Mouse (Mus musculus) granulocyte monocyte progenitor cell, adult 5-6 weeks (primary cell): ENCODE data around the gene Slco2b1. TPM values are rescaled to one million over a fixed set of nuclear protein-coding genes. Genes with fewer than 3 reads are reported as not detected.

ENCODE experiments used
- ATAC-seq: replicated peaks from 2 replicates; pipeline ENCODE4 v1.8.0; 2016; ENCODE audit warnings: mild to moderate bottlenecking, moderate TSS enrichment, inconsistent platforms; ENCODE audit not compliant: poor library complexity, severe bottlenecking
- total RNA-seq, 2 experiments: library from RNA; stranded (forward) in 1 of 2; stranded (reverse) in 1 of 2; fragments of 200-712, 200-1000 nt in 1 of 2; fragments of >200 nt in 1 of 2; fragmentation: Nextera tagmentation in 1 of 2; gene quantifications; 2 replicates each; pipeline ENCODE4 v1.2.3; 2014 to 2017

Slco2b1 gene
- total RNA-seq, 2 experiments from 2014 or later = not detected

- peak; percentile 69 for ATAC-seq
Observed at GRCm38 (mm10) chr7:99659379-99660029, 51.6 kb downstream of the Slco2b1 start.

- no peak for ATAC-seq
Observed at GRCm38 (mm10) chr7:99654244-99654643, 56.9 kb downstream of the Slco2b1 start.

DNA sequence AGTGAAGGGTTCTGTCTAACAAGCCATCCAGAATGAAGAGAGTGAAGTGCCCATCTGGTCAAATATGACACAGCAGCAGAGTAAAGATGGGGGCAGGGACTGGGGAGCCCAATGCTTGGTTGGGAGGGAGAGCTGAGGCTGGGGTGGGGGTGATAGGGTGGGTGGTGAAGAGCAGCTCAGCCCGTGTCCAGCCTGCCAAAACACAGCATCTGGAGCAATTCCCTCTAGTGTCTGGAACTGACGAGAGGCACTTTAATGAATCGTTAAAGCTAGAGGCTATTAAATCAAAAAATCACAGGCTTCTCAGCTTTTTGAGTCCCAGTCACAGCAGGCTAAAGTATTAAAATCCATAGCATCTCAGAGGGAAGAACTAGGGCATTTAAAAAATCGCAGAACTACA, 61.6 kb downstream of the Slco2b1 start:
- no peak for ATAC-seq

DNA sequence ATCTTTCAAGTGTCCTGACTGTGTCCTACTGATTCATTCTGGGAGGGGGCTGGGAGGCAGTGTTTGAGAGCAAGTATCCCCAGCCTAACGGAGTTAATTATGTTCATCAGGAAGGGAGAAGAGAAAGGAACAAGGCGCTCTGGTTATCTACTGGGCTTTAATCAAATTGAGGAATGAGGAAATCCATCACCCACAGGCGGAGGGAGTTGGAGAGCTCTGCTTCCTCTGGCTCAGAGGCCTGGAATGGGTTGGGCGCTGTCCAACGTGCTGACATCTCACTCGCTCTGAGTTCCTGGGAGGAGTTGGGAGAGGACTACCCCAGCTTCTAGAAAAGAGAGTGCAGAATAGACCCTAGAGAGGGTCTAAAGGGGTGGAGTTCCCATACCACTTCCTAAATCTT, 62.5 kb downstream of the Slco2b1 start:
- ATAC-seq = 0 out of 2 replicates have a peak, but pooled peaks have one; percentile 37

- ATAC-seq = no peak
Observed at GRCm38 (mm10) chr7:99644701-99645100, 66.4 kb downstream of the Slco2b1 start.

- ATAC-seq = no peak
Observed at GRCm38 (mm10) chr7:99642078-99642477, 69.1 kb downstream of the Slco2b1 start.

GRCm38 (mm10) chr7:99641245-99641644, 69.9 kb downstream of the Slco2b1 start:
- ATAC-seq = no peak

DNA sequence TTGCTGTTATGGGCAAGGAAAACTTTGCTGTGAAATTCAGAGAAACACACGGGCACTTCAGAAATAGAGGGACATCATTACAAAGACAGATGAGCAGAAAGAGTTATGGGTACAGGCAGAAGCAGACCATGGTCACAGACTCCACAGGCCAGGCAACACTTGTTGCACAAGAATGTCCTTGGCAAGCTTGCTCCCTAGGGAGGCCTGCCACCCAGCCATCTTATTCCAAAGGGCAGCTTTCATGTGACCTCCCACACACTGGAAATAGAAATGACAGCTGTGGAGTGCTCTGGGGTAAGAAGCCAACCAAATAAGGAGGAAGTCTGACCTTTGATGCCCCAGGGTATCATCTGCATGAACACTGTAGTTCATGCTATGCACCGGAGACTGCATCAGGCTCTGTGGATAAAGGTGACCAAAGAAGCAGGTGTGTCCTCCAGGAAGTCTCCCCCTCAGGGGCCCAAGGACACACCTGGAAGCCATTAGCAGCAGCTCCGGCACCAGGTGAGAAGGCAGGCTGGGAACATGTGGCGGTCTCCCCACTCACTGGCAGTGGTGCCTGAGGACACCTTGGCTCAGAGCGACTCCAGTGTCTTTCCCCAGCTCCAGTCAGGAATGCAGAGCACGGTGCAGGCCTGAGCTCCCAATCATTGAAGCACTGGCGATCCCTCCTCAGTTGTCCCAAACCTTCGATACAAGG, 77.0 kb downstream of the Slco2b1 start:
- ATAC-seq = no peak

DNA sequence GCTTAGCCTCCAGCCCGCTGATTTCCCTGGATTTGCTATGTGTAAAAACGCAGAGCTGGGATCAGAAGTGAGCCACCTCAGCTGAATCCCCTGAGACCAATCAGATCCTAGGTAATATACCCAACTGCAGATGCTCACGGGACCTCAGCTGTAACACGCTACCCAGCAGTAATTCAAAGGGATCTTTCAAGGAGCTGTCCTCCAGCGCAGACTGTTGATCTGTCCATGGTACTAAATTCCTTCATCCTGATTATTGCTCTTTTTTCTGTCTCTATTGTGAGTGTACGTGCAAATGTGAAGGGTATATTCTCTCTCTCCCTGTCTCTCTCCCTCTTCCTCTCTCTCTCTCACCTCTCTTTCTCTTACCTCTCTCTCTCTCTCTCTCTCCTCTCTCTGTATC, 78.9 kb downstream of the Slco2b1 start:
- ATAC-seq = no peak

DNA sequence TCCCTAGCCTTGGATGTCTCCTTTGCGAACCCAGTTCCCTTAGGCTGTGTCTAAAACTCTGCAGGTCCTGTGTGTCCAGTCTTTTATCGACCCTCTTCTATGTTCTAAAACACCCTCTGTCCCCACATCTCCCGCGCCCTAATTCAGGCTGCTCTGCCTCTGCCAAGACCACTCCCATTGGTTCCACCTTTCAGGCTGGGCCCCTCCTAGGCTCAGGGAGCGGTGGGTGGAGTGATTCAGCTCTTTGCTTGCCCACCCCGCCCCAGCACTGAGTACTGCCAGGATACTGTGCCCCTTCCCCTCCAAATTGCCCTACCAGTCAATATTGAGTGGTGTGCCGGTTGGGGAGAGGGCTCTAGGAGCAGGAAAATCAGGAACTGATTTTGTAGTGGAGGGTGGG, 83.8 kb downstream of the Slco2b1 start:
- ATAC-seq = no peak

GRCm38 (mm10) chr7:99626376-99627270, 84.5 kb downstream of the Slco2b1 start, which contains the start of gene Tpbgl:
Tpbgl (minus strand) TSS chr7:99627103.
- ATAC-seq = no peak

DNA sequence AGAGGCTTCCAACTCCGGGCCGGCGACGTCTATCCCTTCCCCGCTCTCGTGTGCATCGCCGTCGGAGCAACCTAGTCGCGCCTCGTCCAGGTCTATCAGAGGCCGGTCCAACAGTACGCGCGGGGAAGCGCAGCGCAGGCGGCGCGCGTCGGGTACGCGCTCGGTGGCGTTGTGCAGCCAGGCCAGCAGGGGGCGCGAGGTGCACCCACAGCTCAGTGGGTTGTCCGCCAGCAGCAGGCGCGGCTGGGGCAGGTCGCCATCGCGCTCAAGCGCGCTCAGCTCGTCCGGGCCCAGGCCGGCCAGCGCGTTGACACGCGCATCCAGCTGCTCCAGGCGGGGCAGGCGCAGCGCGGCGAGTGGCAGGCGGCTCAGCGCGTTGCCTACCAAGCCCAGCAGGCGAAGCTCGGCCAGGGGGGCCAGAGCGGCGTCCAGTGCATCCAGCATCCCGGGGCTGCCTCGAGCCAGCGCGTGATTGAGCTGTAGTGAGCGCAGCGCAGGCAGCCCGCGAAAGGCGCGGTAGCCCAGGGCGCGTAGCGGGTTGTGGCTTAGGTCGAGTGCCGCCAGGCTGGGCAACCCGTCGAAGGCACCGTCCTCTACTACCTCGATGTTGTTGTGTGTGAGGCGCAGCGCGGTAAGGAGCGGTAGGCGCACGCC, 85.3 kb downstream of the Slco2b1 start:
- peak; percentile 86 for ATAC-seq

GRCm38 (mm10) chr7:99618860-99619259, 92.3 kb downstream of the Slco2b1 start:
- no peak for ATAC-seq

- no peak; the same call in 1 of the 2 replicates for ATAC-seq
Observed at GRCm38 (mm10) chr7:99618264-99618663, 92.9 kb downstream of the Slco2b1 start.

Other genes with a start within 250 kb of the Slco2b1 start
- not detected in 2 replicates for gene Klhl35, start 245.3 kb downstream of the Slco2b1 start, total RNA-seq (2014; fragmentation: Nextera tagmentation)
- 0.22 and 0.57 TPM in 2 replicates for gene Klhl35, start 245.3 kb downstream of the Slco2b1 start, total RNA-seq (2017)
- 1,410 and 1,463 TPM in 2 replicates for gene Rps3, start 227.6 kb downstream of the Slco2b1 start, total RNA-seq (2014; fragmentation: Nextera tagmentation)
- gene Rps3, start 227.6 kb downstream of the Slco2b1 start, total RNA-seq (2017) = 1,810 and 2,293 TPM in 2 replicates
- gene Arrb1, start 175.9 kb downstream of the Slco2b1 start, total RNA-seq (2014; fragmentation: Nextera tagmentation) = 35.3 and 40.1 TPM in 2 replicates
- gene Arrb1, start 175.9 kb downstream of the Slco2b1 start, total RNA-seq (2017) = 24.1 and 36.6 TPM in 2 replicates
- gene Tpbgl, start 84.2 kb downstream of the Slco2b1 start, total RNA-seq (2014; fragmentation: Nextera tagmentation) = not detected in 2 replicates
- gene Tpbgl, start 84.2 kb downstream of the Slco2b1 start, total RNA-seq (2017) = not detected in 2 replicates
- gene Olfr520, start 18.9 kb upstream of the Slco2b1 start, total RNA-seq (2014; fragmentation: Nextera tagmentation) = not detected in 2 replicates
- not detected in 2 replicates for gene Olfr520, start 18.9 kb upstream of the Slco2b1 start, total RNA-seq (2017)
- not detected in 2 replicates for gene Olfr521, start 52.2 kb upstream of the Slco2b1 start, total RNA-seq (2014; fragmentation: Nextera tagmentation)
- not detected in 2 replicates for gene Olfr521, start 52.2 kb upstream of the Slco2b1 start, total RNA-seq (2017)
- gene Neu3, start 117.1 kb upstream of the Slco2b1 start, total RNA-seq (2014; fragmentation: Nextera tagmentation) = 1.7 and 4.6 TPM in 2 replicates
- gene Neu3, start 117.1 kb upstream of the Slco2b1 start, total RNA-seq (2017) = 0.82 and 1.3 TPM in 2 replicates
- 1.3 TPM in 1 of 2 replicates, not detected in the other for gene Xrra1, start 147.8 kb upstream of the Slco2b1 start, total RNA-seq (2014; fragmentation: Nextera tagmentation)
- not detected in 2 replicates for gene Xrra1, start 147.8 kb upstream of the Slco2b1 start, total RNA-seq (2017)
- gene Spcs2, start 152.1 kb upstream of the Slco2b1 start, total RNA-seq (2014; fragmentation: Nextera tagmentation) = 253 and 308 TPM in 2 replicates
- 268 and 298 TPM in 2 replicates for gene Spcs2, start 152.1 kb upstream of the Slco2b1 start, total RNA-seq (2017)